Mouse (Mus musculus) midbrain, embryonic 12.5 days (tissue): ENCODE measurements at regions not wholly inside any gene's neighbourhood (a gene's known extent, or its start where the extent isn't known, plus 50 kb on each side); places are given as distances from the start of the nearest gene placed in this dataset.
"Not testable (repeated sequence)": the region's sequence is repeated elsewhere in the genome, so short reads cannot be mapped to it uniquely, and the experiment has no call there.

ENCODE experiments used
- ATAC-seq: fragments of 200-750 bp; cut with Nextera tagmentation; 2 replicates; pipeline ENCODE4 v1.8.0; 2017; ENCODE audit warnings: low read depth, moderate TSS enrichment, moderate library complexity; ENCODE audit not compliant: low FRiP score
- H3K27ac ChIP-seq: fragments of 300-500 bp; sonication (generic); replicated peaks from 2 replicates; pipeline ENCODE4 v1.5.1; 2016; ENCODE audit warnings: mild to moderate bottlenecking
- H3K27me3 ChIP-seq: fragments of 300-500 bp; sonication (generic); 2 replicates; pipeline ENCODE4 v1.6.1; 2016; ENCODE audit warnings: mild to moderate bottlenecking
- H3K36me3 ChIP-seq: fragments of 300-500 bp; sonication (generic); 2 replicates; pipeline ENCODE4 v1.6.1; 2016
- H3K4me1 ChIP-seq: fragments of 300-500 bp; sonication (generic); 2 replicates; pipeline ENCODE4 v1.6.1; 2016
- H3K4me2 ChIP-seq: fragments of 300-500 bp; sonication (generic); replicated peaks from 2 replicates; pipeline ENCODE4 v1.6.1; 2016; ENCODE audit warnings: mild to moderate bottlenecking, moderate library complexity
- H3K4me3 ChIP-seq: fragments of 300-500 bp; sonication (generic); 2 replicates; pipeline ENCODE4 v1.5.1; 2016; ENCODE audit warnings: mild to moderate bottlenecking
- H3K9ac ChIP-seq: fragments of 300-500 bp; sonication (generic); replicated peaks from 2 replicates; pipeline ENCODE4 v1.6.1; 2016; ENCODE audit warnings: mild to moderate bottlenecking, moderate library complexity
- H3K9me3 ChIP-seq: fragments of 300-500 bp; sonication (generic); 2 replicates; pipeline ENCODE4 v1.6.1; 2016; ENCODE audit warnings: mild to moderate bottlenecking
- WGBS: fragments of 180-500 bp; shearing (Covaris S2); methylation state at CpG from one replicate; pipeline ENCODE4 v1.1.7; 2016; 5-methylcytosine and 5-hydroxymethylcytosine counted together

DNA sequence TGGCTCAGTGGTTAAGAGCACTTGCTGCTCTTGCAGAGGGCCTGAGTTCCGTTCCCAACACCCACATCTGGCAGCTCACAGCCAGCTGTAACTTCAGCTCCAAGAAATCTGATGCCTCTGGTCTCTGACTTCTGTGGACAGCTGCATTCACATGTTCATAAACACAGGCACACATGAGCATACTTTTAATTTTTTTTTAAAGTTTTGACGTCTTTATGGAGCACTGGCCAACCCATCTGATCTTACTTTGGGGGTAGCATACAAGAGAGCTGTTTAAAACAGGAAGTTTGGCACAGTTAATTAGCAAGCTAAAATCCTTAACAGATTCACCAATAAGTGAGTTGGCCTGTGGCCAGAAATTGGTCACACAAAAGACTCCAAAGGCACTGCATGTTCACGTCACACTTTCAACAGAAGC lies 81.2 kb upstream of the Atl2 start:
- Histone ChIP-seq H3K9ac (no peak overlapping the region), H3K4me3 (no peak overlapping the region), H3K4me1 (peaks cover 5% of the 10 kb centered on the region; the same call in 1 of the 2 replicates), H3K36me3 (no peaks in the 10 kb centered on the region), H3K4me2 (no peak overlapping the region), H3K9me3 (no peaks in the 10 kb centered on the region), H3K27me3 (peaks cover 12% of the 10 kb centered on the region), H3K27ac (no peak overlapping the region)
- ATAC-seq: no peak
- 89% methylated on average over 3 of the region's 3 CpGs for WGBS

DNA sequence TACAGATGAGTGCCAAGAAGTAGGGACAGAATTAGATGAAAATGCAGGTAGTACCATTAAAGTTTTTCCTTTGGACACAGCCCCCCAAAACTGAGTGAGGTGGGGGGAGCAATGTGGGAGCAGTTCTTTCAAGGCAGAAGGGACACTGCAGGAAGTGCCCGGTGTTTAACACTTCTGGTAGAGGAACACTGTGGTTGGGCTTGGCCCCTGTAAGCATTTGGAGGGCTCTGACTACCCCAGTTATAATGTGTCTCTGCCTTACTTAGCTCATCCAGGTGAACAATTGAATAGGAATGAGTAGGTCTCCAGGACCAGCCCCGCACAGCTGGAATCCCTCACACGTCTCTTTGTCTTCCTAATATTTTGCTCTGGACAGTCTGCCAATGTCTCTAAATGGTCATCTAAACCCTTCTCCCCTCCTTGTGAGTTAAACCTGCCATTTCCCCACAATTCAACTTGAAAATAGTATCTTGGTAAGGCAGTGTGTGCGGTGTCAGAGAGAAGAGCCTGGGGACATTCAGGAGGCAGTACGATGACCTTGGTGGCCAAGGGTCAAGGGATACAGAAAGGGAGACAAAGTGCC lies 80.7 kb upstream of the Atl2 start:
- no peaks in the 10 kb centered on the region for H3K36me3 ChIP-seq
- peak overlapping the region; percentile 49 for H3K4me2 ChIP-seq
- peak overlapping the region; percentile 24; the same call in 1 of the 2 replicates for H3K4me3 ChIP-seq
- no peak overlapping the region for H3K27ac ChIP-seq
- H3K27me3 ChIP-seq: peaks cover 12% of the 10 kb centered on the region
- H3K9me3 ChIP-seq: no peaks in the 10 kb centered on the region
- ATAC-seq: peak; percentile 29; the same call in 1 of the 2 replicates
- H3K4me1 ChIP-seq: peaks cover 5% of the 10 kb centered on the region; the same call in 1 of the 2 replicates
- no peak overlapping the region for H3K9ac ChIP-seq
- 84% methylated on average over 5 of the region's 5 CpGs for WGBS

DNA sequence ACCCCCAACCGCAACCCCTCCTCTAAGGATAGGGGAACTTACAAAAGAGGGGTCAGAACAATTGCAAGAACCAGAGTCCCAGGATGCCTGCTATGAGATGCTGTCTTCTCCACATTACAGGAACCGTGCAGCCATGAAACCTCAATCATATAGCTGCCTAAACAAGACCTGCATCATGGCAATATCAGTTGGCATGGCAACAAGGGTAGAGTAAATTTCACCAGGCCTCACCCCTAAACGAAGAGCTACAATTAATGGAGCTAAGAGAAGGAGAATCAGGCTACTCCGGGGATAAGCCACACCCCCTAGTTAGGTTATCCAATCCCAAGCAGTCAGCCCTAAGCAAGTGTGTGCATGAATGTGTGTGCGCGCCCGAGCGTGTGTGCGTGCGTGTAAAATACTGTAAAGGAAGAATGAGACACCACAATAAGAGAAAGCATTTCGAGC lies 80.1 kb upstream of the Atl2 start:
- H3K27ac ChIP-seq: no peak overlapping the region
- 30% methylated on average over 11 of the region's 11 CpGs for WGBS
- no peak overlapping the region for H3K9ac ChIP-seq
- peak overlapping the region; percentile 24 for H3K4me3 ChIP-seq
- H3K4me1 ChIP-seq: peaks cover 5% of the 10 kb centered on the region; the same call in 1 of the 2 replicates
- ATAC-seq: peak; percentile 85
- peak overlapping the region; percentile 49 for H3K4me2 ChIP-seq
- no peaks in the 10 kb centered on the region for H3K9me3 ChIP-seq
- no peaks in the 10 kb centered on the region for H3K36me3 ChIP-seq
- peaks cover 12% of the 10 kb centered on the region for H3K27me3 ChIP-seq

DNA sequence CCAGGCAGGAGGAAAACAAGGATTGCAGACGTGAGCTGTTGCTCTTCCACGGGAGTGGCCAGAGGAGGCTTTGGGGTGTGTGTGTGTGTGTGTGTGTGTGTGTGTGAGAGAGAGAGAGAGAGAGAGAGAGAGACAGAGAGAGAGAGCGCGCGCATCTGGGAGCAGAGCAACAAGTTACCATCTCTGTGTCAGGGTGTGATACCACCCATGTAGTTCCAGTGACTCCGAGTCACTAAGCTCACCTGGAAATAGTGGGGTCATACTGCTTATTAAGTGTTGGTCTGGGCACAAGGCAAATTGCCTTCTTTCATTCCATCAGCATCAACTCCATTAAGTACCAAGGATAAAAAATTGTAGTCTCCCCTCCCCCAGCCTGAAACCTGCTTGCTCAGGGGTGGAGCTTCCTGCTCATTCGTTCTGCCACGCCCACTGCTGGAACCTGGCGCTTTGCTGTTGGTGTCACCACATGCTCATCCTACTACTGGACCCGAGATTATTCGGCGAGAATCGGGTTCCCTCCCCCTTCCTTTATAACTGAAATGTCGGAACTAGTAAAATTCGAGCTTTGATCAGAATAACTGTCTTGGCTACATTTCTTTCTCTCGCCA lies 79.3 kb upstream of the Atl2 start:
- H3K27ac ChIP-seq: not testable (repeated sequence)
- 20% methylated on average over 16 of the region's 16 CpGs for WGBS
- peak; percentile 51; the same call in 1 of the 2 replicates for ATAC-seq

DNA sequence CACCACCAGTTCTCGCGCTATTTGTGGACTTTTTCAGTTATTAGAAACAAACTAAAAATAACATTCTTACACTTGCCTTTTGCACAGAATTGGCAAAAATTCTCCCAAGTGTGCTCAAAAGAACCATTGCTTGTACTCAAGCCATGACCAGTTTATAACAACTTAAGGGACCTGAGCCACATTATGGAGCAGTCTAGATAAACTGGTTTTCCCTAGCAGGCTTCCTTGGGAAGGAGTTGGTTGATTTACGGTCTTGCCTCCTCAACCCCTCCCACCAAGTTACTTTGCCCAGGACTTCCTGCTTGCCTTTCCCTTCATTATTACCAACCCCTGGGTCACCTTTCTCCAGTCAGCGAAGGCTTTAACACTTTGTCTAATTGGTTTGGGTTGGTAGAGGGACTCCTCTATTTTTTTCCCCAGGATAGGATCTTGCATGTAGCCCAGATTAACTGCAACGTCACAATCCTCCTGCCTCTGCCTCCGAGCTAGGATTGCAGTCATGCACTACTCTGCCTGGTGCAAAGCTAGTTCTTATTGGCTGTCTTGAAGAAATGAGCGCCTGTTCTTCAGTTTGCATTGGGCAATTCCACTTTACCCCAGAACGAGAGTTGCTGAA lies 75.9 kb upstream of the Atl2 start:
- H3K9ac ChIP-seq: no peak overlapping the region
- peaks cover 10% of the 10 kb centered on the region; the same call in 1 of the 2 replicates for H3K4me1 ChIP-seq
- no peak overlapping the region for H3K4me3 ChIP-seq
- H3K9me3 ChIP-seq: no peaks in the 10 kb centered on the region
- H3K36me3 ChIP-seq: no peaks in the 10 kb centered on the region
- WGBS: 83% methylated on average over 8 of the region's 8 CpGs
- H3K27ac ChIP-seq: no peak overlapping the region
- peaks cover 16% of the 10 kb centered on the region for H3K27me3 ChIP-seq
- ATAC-seq: no peak
- no peak overlapping the region for H3K4me2 ChIP-seq

More for the DNA sequence above, 79.3 kb upstream of the Atl2 start:
- H3K27me3 ChIP-seq: peaks cover 15% of the 10 kb centered on the region
- not testable (repeated sequence) for H3K36me3 ChIP-seq, H3K9me3 ChIP-seq, H3K4me1 ChIP-seq, H3K9ac ChIP-seq, H3K4me3 ChIP-seq
- peak overlapping the region; percentile 49 for H3K4me2 ChIP-seq

DNA sequence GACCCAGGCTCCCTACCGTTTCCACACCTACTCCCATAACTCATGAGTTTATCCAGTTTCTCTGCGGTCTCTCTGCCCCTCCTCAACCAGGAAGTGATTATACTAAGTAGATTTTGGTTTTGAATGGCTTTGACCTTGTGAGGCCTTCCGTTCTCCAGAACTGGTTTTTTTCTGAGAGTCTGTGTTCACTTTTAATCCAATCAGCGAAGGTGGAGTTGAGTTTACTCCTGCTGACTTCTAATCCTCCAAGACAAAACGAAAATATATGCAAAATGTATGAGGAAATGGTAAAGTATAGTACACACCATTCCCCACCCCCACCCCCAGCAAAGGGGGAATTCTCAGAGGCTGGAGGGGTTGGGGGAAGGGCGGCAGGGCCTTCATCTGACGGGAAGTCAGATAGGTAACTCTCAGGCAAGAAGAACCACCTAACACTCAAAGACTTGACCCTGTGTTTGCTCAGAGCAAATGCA lies 73.6 kb upstream of the Atl2 start:
- Histone ChIP-seq H3K4me2 (no peak overlapping the region), H3K9me3 (no peaks in the 10 kb centered on the region), H3K9ac (no peak overlapping the region), H3K4me3 (no peak overlapping the region), H3K4me1 (0 out of 2 replicates have a peak, but pooled peaks cover 7% of the 10 kb centered on the region), H3K36me3 (no peaks in the 10 kb centered on the region), H3K27ac (no peak overlapping the region), H3K27me3 (peaks cover 10% of the 10 kb centered on the region)
- WGBS: 22% methylated on average over 7 of the region's 7 CpGs
- ATAC-seq: no peak

DNA sequence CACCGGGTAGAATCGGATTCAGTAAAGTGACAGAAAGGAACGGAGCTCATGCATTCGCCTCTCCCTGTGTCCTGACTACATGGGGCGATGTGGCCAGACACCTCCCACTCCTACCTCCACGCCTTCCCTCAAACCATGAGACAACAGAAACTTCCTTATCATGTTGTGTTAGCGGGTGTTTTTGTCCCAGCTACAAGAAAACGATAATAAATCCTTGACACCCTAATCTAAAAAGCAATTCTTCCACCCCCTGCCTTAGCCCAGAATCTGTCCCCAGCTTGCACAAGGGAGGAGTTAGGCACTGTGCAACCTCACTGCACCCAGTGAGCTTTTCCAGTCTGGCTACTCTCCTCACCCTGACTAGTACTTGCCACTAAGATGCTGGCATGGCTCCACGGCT lies 72.9 kb upstream of the Atl2 start:
- Histone ChIP-seq H3K9me3 (no peaks in the 10 kb centered on the region), H3K4me3 (no peak overlapping the region), H3K4me2 (no peak overlapping the region), H3K27ac (no peak overlapping the region), H3K4me1 (0 out of 2 replicates have a peak, but pooled peaks cover 7% of the 10 kb centered on the region), H3K36me3 (no peaks in the 10 kb centered on the region), H3K9ac (no peak overlapping the region), H3K27me3 (peaks cover 10% of the 10 kb centered on the region)
- ATAC-seq: no peak
- 80% methylated on average over 9 of the region's 9 CpGs for WGBS

DNA sequence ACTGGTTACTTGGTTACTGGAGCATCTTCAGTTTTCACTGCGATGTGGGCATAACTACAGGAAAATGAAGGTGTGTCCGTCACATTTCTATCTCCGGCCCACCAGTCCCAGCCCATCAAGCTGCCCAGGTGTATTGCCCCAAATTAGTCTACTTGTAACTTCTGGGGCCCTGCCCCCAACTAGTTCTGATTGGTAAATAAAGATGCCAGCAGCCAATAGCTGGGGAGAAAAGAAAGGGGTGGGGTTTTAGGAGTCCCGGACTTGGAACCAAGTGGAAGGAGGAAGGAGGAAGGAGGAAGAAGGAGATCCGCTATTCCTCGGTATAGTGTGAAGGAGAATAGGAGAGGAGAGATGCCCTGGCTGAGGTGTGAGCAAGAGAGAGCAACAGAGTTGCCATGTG lies 71.1 kb upstream of the Atl2 start:
- Histone ChIP-seq H3K4me2 (no peak overlapping the region), H3K4me3 (no peak overlapping the region), H3K9ac (no peak overlapping the region), H3K9me3 (no peaks in the 10 kb centered on the region), H3K27ac (no peak overlapping the region), H3K27me3 (peaks cover 10% of the 10 kb centered on the region), H3K4me1 (0 out of 2 replicates have a peak, but pooled peaks cover 7% of the 10 kb centered on the region), H3K36me3 (no peaks in the 10 kb centered on the region)
- 47% methylated on average over 6 of the region's 6 CpGs for WGBS
- ATAC-seq: no peak

DNA sequence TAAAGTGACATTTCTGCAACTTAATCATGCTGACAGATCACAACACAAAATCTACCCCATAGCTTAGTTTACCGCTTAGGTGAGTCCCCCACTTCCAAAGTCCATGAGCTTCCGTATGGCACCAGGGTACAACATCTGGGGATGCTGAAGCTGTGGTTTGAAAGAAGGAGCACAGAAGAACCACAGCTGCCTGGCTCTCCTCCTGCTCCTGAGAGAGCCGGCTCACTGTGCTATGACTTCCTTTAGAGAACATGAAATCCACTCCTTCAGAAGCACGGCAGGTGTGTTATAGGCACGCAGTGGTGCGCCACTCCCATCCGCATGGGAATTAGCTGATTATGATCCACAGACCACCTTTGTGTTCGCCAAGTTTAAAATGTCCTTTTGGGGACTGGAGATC lies 69.7 kb upstream of the Atl2 start:
- ATAC-seq: no peak
- H3K27me3 ChIP-seq: peaks cover 8% of the 10 kb centered on the region

DNA sequence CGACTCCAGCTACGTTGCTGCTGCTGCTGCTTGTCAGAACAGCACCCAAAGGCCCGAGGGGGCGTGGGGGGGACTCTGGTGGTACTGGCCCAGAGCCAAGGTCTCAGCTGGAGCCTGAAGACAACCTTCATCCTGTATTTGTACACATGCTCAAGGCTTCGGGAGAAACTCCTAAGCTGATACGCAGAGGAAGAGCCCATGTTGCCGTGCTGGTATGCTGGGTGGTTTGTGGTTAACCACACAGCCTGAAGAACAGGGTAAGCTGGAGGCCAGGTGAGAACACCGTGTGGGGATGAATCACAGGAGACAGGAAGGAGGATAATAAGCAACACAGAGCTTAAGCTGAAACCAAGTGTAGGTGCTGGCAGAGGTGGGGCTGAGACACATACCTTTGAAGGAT lies 68.9 kb upstream of the Atl2 start:
- Histone ChIP-seq H3K27ac (no peak overlapping the region), H3K36me3 (no peaks in the 10 kb centered on the region), H3K9me3 (no peaks in the 10 kb centered on the region), H3K4me1 (0 out of 2 replicates have a peak, but pooled peaks cover 6% of the 10 kb centered on the region), H3K4me2 (no peak overlapping the region), H3K4me3 (no peak overlapping the region), H3K27me3 (peaks cover 5% of the 10 kb centered on the region), H3K9ac (no peak overlapping the region)
- 81% methylated on average over 8 of the region's 8 CpGs for WGBS
- no peak for ATAC-seq

More for the DNA sequence above, 69.7 kb upstream of the Atl2 start:
- Histone ChIP-seq H3K27ac (no peak overlapping the region), H3K4me1 (0 out of 2 replicates have a peak, but pooled peaks cover 7% of the 10 kb centered on the region), H3K36me3 (no peaks in the 10 kb centered on the region), H3K4me3 (no peak overlapping the region), H3K9ac (no peak overlapping the region), H3K9me3 (no peaks in the 10 kb centered on the region), H3K4me2 (no peak overlapping the region)
- 92% methylated on average over 8 of the region's 8 CpGs for WGBS

DNA sequence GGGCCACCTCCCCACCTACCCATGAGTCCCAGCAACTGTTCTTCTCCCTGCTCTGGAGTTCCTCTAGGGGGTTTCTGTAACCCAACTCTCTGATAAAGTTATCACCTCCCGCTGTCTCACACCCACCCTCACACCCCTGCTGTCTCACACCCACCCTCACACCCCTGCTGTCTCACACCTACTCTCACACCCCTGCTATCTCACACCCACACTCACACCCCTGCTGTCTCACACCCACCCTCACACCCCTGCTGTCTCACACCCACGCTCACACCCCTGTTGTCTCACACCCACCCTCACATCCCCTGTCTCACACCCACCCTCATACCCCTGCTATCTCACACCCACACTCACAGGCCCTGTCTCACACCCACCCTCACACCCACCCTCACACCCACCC lies 67.4 kb upstream of the Atl2 start:
- 88% methylated on average over 2 of the region's 2 CpGs for WGBS

DNA sequence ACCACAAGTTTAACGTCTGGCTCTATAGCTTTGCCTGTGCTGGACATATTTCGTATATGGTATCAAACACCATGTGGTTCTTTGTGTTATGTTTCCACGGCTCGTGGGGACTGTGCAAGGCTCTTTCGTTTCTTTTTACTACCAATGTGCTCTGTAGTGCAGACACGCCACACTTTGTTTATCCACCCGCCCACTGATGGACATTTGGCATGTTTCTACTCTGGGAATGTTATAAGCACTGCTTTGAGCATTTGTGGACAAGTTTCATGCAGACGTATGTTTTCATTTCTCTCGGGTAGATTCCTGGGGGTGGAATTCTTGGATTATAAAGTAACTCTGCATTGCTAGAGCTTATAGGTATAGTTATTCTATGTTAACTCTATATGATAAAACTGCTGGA lies 65.5 kb upstream of the Atl2 start:
- 74% methylated on average over 9 of the region's 9 CpGs for WGBS
- Histone ChIP-seq H3K4me2 (no peak overlapping the region), H3K27ac (no peak overlapping the region), H3K9me3 (no peaks in the 10 kb centered on the region), H3K9ac (no peak overlapping the region), H3K4me1 (0 out of 2 replicates have a peak, but pooled peaks cover 2% of the 10 kb centered on the region), H3K27me3 (peaks cover 3% of the 10 kb centered on the region; the same call in 1 of the 2 replicates), H3K36me3 (no peaks in the 10 kb centered on the region), H3K4me3 (no peak overlapping the region)
- no peak for ATAC-seq

More for the DNA sequence above, 67.4 kb upstream of the Atl2 start:
- Histone ChIP-seq H3K9ac (no peak overlapping the region), H3K27ac (no peak overlapping the region), H3K36me3 (no peaks in the 10 kb centered on the region), H3K9me3 (no peaks in the 10 kb centered on the region), H3K27me3 (peaks cover 3% of the 10 kb centered on the region), H3K4me1 (0 out of 2 replicates have a peak, but pooled peaks cover 2% of the 10 kb centered on the region), H3K4me2 (no peak overlapping the region), H3K4me3 (no peak overlapping the region)
- no peak for ATAC-seq
